Mouse (Mus musculus): ENCODE data around the gene Olfr599.

DNA sequence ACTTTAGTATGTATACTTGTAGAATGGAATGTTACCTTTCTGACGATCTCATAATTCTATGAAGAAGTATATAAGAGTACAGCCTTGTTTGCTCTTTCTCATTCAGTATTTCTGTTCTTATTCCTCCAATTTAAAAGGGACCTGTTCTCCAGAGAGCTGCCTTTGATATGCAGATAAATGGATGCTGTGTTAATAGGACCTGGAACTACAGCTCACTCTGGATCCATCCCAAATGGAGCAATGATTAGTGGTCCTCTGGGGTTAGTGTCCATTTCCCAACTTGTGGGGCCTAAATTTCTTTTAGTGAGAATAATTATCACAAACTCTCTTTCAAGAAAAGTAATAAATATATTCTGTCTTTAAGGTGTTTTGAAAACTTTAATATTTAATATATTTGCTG, 26.8 kb downstream of the Olfr599 start, which contains the start of gene Olfr601:
- TF ChIP-seq CTCF (IDR thresholded peaks at IDR 0.05; ENCODE audit: low read depth, low read length) (no peak), POLR2A (IDR thresholded peaks at IDR 0.05; ENCODE audit: extremely low read depth, insufficient read depth, low read length) (no peak)

All from liver, adult 2 months (tissue).